Mouse (Mus musculus) intestine, postnatal 0 days (tissue): ENCODE data around the gene Ppm1g. TPM values are rescaled to one million over a fixed set of nuclear protein-coding genes. Genes with fewer than 3 reads are reported as not detected.

Experiments used
- ATAC-seq: fragments of 200-750 bp; cut with Nextera tagmentation; 2 replicates; pipeline ENCODE4 v1.8.0; 2017; ENCODE audit warnings: mild to moderate bottlenecking, moderate TSS enrichment, moderate library complexity
- H3K27ac ChIP-seq: fragments of 300-500 bp; sonication (generic); 2 replicates; pipeline ENCODE4 v1.5.1; 2014; ENCODE audit warnings: mild to moderate bottlenecking, low read depth, low read length, moderate library complexity
- H3K27me3 ChIP-seq: fragments of 300-500 bp; sonication (generic); replicated peaks from 2 replicates; pipeline ENCODE4 v1.6.1; 2014; ENCODE audit warnings: low read length, mixed read lengths; ENCODE audit not compliant: control insufficient read depth, insufficient read depth
- H3K36me3 ChIP-seq: fragments of 300-500 bp; sonication (generic); 2 replicates; pipeline ENCODE4 v1.6.1; 2014; ENCODE audit warnings: mild to moderate bottlenecking, moderate library complexity; ENCODE audit not compliant: control insufficient read depth, insufficient read depth
- H3K4me1 ChIP-seq: fragments of 300-500 bp; sonication (generic); replicated peaks from 2 replicates; pipeline ENCODE4 v1.6.1; 2014; ENCODE audit warnings: antibody characterized with exemption, low read length, mixed read lengths; ENCODE audit not compliant: control insufficient read depth, insufficient read depth
- H3K4me2 ChIP-seq: fragments of 300-500 bp; sonication (generic); replicated peaks from 2 replicates; pipeline ENCODE4 v1.6.1; 2014; ENCODE audit warnings: low read depth, mild to moderate bottlenecking, moderate library complexity
- H3K4me3 ChIP-seq: fragments of 300-500 bp; sonication (generic); 2 replicates; pipeline ENCODE4 v1.5.1; 2014; ENCODE audit warnings: low read depth, low read length
- H3K9ac ChIP-seq: fragments of 300-500 bp; sonication (generic); 2 replicates; pipeline ENCODE4 v1.6.1; 2014; ENCODE audit warnings: mild to moderate bottlenecking, low read depth, low read length
- H3K9me3 ChIP-seq: fragments of 300-500 bp; sonication (generic); 2 replicates; pipeline ENCODE4 v1.6.1; 2016; ENCODE audit warnings: mixed run types; ENCODE audit not compliant: control insufficient read depth
- CTCF ChIP-seq: sonication (generic); IDR thresholded peaks from 2 replicates; pipeline ENCODE4 v1.5.1; 2016; ENCODE audit warnings: low read depth, mild to moderate bottlenecking, control low read depth, antibody characterized with exemption, moderate library complexity
- WGBS: fragments of 180-500 bp; shearing (Covaris S2); extraction: QIAGEN DNeasy Blood & Tissue Kit; methylation state at CpG from one replicate; pipeline ENCODE4 v1.1.7; 2014; 5-methylcytosine and 5-hydroxymethylcytosine counted together
- polyA plus RNA-seq: library from polyadenylated mRNA; unstranded; fragments of >200 nt; fragmentation: Nextera tagmentation; extraction: Ambion mirVana; gene quantifications from 2 replicates; pipeline ENCODE4 v1.2.1, GENCODE M21; 2015

Ppm1g gene
- polyA plus RNA-seq, 1 experiment from 2014 or later, result 54.8 TPM

DNA sequence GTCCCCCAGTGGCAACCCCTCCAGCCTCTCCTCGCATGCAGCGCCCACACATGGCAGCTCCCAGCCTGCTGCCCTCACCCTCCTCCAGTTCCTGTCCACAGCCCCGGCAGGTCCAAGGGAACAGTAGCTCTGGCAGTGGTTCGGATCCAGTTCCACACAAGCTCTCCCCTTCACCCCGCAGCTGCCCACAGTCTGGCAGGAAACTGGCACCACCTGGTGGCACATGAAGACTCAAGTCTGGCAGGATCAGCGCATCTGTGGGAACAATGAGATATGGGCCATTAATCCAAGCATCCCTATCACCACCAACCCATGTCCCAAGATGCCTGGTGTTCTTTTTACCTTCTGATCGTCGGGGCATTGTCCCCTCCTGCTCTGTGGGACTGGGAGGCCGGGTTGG lies 20.6 kb downstream of the Ppm1g start:
- no peak overlapping the region for H3K4me3 ChIP-seq
- TF ChIP-seq CTCF, result peak; percentile 60
- 80% methylated on average over 9 of the region's 9 CpGs for WGBS
- ATAC-seq, result no peak
- H3K9ac ChIP-seq, result no peak overlapping the region
- H3K27ac ChIP-seq, result 0 out of 2 replicates have a peak overlapping the region, but pooled peaks have one; percentile 35
- no peaks in the 10 kb centered on the region for H3K27me3 ChIP-seq
- H3K9me3 ChIP-seq, result no peaks in the 10 kb centered on the region; the same call in 1 of the 2 replicates
- H3K36me3 ChIP-seq, result peaks cover 64% of the 10 kb centered on the region
- H3K4me1 ChIP-seq, result no peaks in the 10 kb centered on the region
- H3K4me2 ChIP-seq, result no peak overlapping the region

- no peak overlapping the region for H3K4me3 ChIP-seq
- no peak for ATAC-seq
- WGBS, result 92% methylated on average over 19 of the region's 19 CpGs
- H3K9me3 ChIP-seq, result no peaks in the 10 kb centered on the region; the same call in 1 of the 2 replicates
- no peaks in the 10 kb centered on the region for H3K4me1 ChIP-seq
- peaks cover 68% of the 10 kb centered on the region for H3K36me3 ChIP-seq
- no peak overlapping the region for H3K4me2 ChIP-seq
- no peak for TF ChIP-seq CTCF
- peak overlapping the region; percentile 35; the same call in 1 of the 2 replicates for H3K27ac ChIP-seq
- H3K9ac ChIP-seq, result no peak overlapping the region
- H3K27me3 ChIP-seq, result no peaks in the 10 kb centered on the region
Measured at GRCm38 (mm10) chr5:31199321-31199892, 21.1 kb downstream of the Ppm1g start.

- WGBS, result 83% methylated on average over 5 of the region's 5 CpGs
- Histone ChIP-seq H3K4me3 (no peak overlapping the region), H3K4me2 (no peak overlapping the region), H3K9ac (no peak overlapping the region), H3K4me1 (no peaks in the 10 kb centered on the region), H3K27ac (peak overlapping the region; percentile 35; the same call in 1 of the 2 replicates), H3K36me3 (peaks cover 66% of the 10 kb centered on the region), H3K9me3 (no peaks in the 10 kb centered on the region; the same call in 1 of the 2 replicates), H3K27me3 (no peaks in the 10 kb centered on the region)
- TF ChIP-seq CTCF, result no peak
- no peak for ATAC-seq
Measured at GRCm38 (mm10) chr5:31198616-31199320, 21.7 kb downstream of the Ppm1g start.

- peaks cover 62% of the 10 kb centered on the region for H3K36me3 ChIP-seq
- H3K27me3 ChIP-seq, result no peaks in the 10 kb centered on the region
- no peak for TF ChIP-seq CTCF
- H3K9ac ChIP-seq, result no peak overlapping the region
- WGBS, result 80% methylated on average over 9 of the region's 9 CpGs
- peak overlapping the region; percentile 35; the same call in 1 of the 2 replicates for H3K27ac ChIP-seq
- no peak for ATAC-seq
- H3K4me1 ChIP-seq, result no peaks in the 10 kb centered on the region
- H3K9me3 ChIP-seq, result no peaks in the 10 kb centered on the region; the same call in 1 of the 2 replicates
- no peak overlapping the region for H3K4me2 ChIP-seq
- H3K4me3 ChIP-seq, result no peak overlapping the region
Measured at GRCm38 (mm10) chr5:31198170-31198569, 22.3 kb downstream of the Ppm1g start.

DNA sequence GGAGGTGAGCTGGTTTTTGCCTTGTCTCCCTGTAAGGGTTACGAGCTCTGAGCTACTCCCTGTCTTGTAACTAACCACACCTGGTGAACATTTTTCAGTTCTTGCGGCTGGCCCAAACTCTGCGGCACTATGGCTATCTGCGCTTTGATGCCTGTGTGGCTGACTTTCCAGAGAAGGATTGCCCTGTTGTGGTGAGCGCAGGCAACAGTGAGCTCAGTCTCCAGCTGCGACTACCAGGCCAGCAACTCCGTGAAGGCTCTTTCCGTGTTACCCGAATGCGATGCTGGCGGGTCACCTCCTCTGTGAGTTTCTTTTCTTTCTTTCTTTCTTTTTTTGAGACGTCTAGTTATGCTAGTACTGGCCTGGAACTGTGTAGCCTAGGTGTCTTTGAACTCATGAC lies 23.4 kb downstream of the Ppm1g start:
- WGBS, result 91% methylated on average over 12 of the region's 12 CpGs

GRCm38 (mm10) chr5:31196207-31196606 lies 24.3 kb downstream of the Ppm1g start:
- Histone ChIP-seq H3K4me2 (no peak overlapping the region), H3K36me3 (peaks cover 62% of the 10 kb centered on the region), H3K4me3 (no peak overlapping the region), H3K4me1 (no peaks in the 10 kb centered on the region; the same call in 1 of the 2 replicates), H3K9ac (no peak overlapping the region), H3K27ac (peak overlapping the region; percentile 5; the same call in 1 of the 2 replicates), H3K27me3 (no peaks in the 10 kb centered on the region), H3K9me3 (no peaks in the 10 kb centered on the region; the same call in 1 of the 2 replicates)
- ATAC-seq, result no peak
- 85% methylated on average over 10 of the region's 10 CpGs for WGBS
- TF ChIP-seq CTCF, result no peak

More for the DNA sequence above, 23.4 kb downstream of the Ppm1g start:
- peaks cover 62% of the 10 kb centered on the region for H3K36me3 ChIP-seq
- no peak overlapping the region for H3K4me2 ChIP-seq
- no peak for TF ChIP-seq CTCF
- no peak for ATAC-seq
- H3K9me3 ChIP-seq, result no peaks in the 10 kb centered on the region; the same call in 1 of the 2 replicates
- no peak overlapping the region for H3K4me3 ChIP-seq
- H3K27me3 ChIP-seq, result no peaks in the 10 kb centered on the region
- no peak overlapping the region for H3K27ac ChIP-seq
- no peak overlapping the region for H3K9ac ChIP-seq
- no peaks in the 10 kb centered on the region for H3K4me1 ChIP-seq
